Mouse (Mus musculus): ENCODE results near the gene Utp14b. TPM values are rescaled to one million over a fixed set of nuclear protein-coding genes. Genes with fewer than 3 reads are reported as not detected.

Gene Utp14b
- total and polyA plus RNA-seq, 3 experiments, result 6.5 to 9.6 TPM; not detected in 1

- TF ChIP-seq TAL1 (IDR thresholded peaks at IDR 0.05; ENCODE audit: low read length) (no peak), RCOR1 (IDR thresholded peaks at IDR 0.05; ENCODE audit: low read depth, low read length) (no peak), ZKSCAN1 (IDR thresholded peaks at IDR 0.05; ENCODE audit: low read depth, low read length) (no peak), JUND (IDR thresholded peaks at IDR 0.05; ENCODE audit: low read depth, low read length) (no peak), ELF1 (IDR thresholded peaks at IDR 0.05; ENCODE audit: low read depth, low read length) (no peak)
These were observed at the start of gene Utp14b, which contains the start of gene Acsl3 (continued) for GRCm38 (mm10) chr1:78657671-78658440.

GRCm38 (mm10) chr1:78609134-78609907, 48.5 kb upstream of the Utp14b start:
- H3K9ac ChIP-seq (ENCODE audit: control insufficient read depth, low read depth, low read length, poor library complexity, severe bottlenecking), result no peak overlapping the region
- H3K4me3 ChIP-seq (ENCODE audit: control insufficient read depth in 1 of 2, insufficient read depth in 1 of 2, low read depth in 2 of 2, low read length in 2 of 2), result no peak overlapping the region
- H3K36me3 ChIP-seq (ENCODE audit: control insufficient read depth in 1 of 2, insufficient read depth in 2 of 2, low read length in 2 of 2), result no peaks in the 10 kb centered on the region
- H3K79me2 ChIP-seq (ENCODE audit: control insufficient read depth, insufficient read depth, low read length, poor library complexity), result no peaks in the 10 kb centered on the region
- H3K27ac ChIP-seq (ENCODE audit: control insufficient read depth, low read depth, low read length), result no peak overlapping the region
- no peaks in the 10 kb centered on the region for H3K9me3 ChIP-seq (replicated peaks; ENCODE audit: insufficient read depth, low read length)
- TF ChIP-seq CHD1 (IDR thresholded peaks at IDR 0.05; ENCODE audit: low read depth, low read length) (no peak), USF2 (IDR thresholded peaks at IDR 0.05; ENCODE audit: borderline replicate concordance in 1 of 2, insufficient read depth in 1 of 2, low read depth in 1 of 2, low read length in 2 of 2) (no peak), TBP (IDR thresholded peaks at IDR 0.05; ENCODE audit: low read depth, low read length) (no peak), MAFK (IDR thresholded peaks at IDR 0.05; ENCODE audit: borderline replicate concordance, low read depth, low read length) (no peak), MYB (IDR thresholded peaks at IDR 0.05; ENCODE audit: low read depth, low read length) (no peak), GATA1 (IDR thresholded peaks at IDR 0.05; ENCODE audit: low read depth, low read length) (no peak), GABPA (IDR thresholded peaks at IDR 0.05; ENCODE audit: low read depth, low read length) (no peak), POLR2AphosphoS2 (IDR thresholded peaks at IDR 0.05; ENCODE audit: low read length) (no peak), KAT2A (conservative IDR thresholded peaks at IDR 0.05; ENCODE audit: low read depth, low read length) (no peak), BHLHE40 (IDR thresholded peaks at IDR 0.05; ENCODE audit: borderline replicate concordance, low read depth, low read length) (no peak), USF1 (IDR thresholded peaks at IDR 0.05; ENCODE audit: low read depth, low read length) (no peak)
- H3K4me1 ChIP-seq (ENCODE audit: control insufficient read depth in 1 of 2, insufficient read depth in 2 of 2, low read length in 2 of 2), result no peaks in the 10 kb centered on the region
- no peaks in the 10 kb centered on the region for H3K27me3 ChIP-seq (ENCODE audit: control insufficient read depth in 1 of 2, insufficient read depth in 2 of 2, low read length in 2 of 2)
- DNase-seq (ENCODE audit: low read depth, low spot score), result no peak

DNA sequence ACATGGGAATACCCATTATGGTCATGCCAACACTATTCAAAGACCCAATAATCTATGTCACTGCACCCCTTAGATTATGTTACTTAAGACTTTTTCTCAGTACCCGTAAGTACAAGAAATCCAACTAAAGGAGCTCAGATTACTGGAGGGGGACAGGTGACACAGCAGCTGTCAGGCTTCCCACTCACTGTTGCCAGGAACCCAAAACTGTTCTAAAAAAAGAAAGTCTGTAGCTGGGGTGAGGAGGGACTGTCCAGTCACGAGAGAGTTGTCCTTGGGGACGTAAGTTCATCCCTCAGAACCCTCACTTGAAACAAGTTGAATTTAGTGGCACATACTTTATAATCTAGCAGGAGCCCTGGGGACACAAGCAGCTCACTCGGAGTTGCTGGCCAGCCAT, 46.8 kb upstream of the Utp14b start:
- DNase-seq (ENCODE audit: low read depth, low spot score), result no peak
- Histone ChIP-seq H3K4me3 (ENCODE audit: control insufficient read depth in 1 of 2, insufficient read depth in 1 of 2, low read depth in 2 of 2, low read length in 2 of 2) (no peak overlapping the region), H3K9ac (ENCODE audit: control insufficient read depth, low read depth, low read length, poor library complexity, severe bottlenecking) (no peak overlapping the region), H3K27ac (ENCODE audit: control insufficient read depth, low read depth, low read length) (no peak overlapping the region), H3K4me1 (ENCODE audit: control insufficient read depth in 1 of 2, insufficient read depth in 2 of 2, low read length in 2 of 2) (no peaks in the 10 kb centered on the region), H3K79me2 (ENCODE audit: control insufficient read depth, insufficient read depth, low read length, poor library complexity) (no peaks in the 10 kb centered on the region), H3K27me3 (ENCODE audit: control insufficient read depth in 1 of 2, insufficient read depth in 2 of 2, low read length in 2 of 2) (no peaks in the 10 kb centered on the region), H3K36me3 (ENCODE audit: control insufficient read depth in 1 of 2, insufficient read depth in 2 of 2, low read length in 2 of 2) (no peaks in the 10 kb centered on the region), H3K9me3 (replicated peaks; ENCODE audit: insufficient read depth, low read length) (no peaks in the 10 kb centered on the region)
- TF ChIP-seq MYB (IDR thresholded peaks at IDR 0.05; ENCODE audit: low read depth, low read length) (no peak), MEF2A (IDR thresholded peaks at IDR 0.05; ENCODE audit: extremely low read depth, insufficient replicate concordance, low read depth, low read length, poor library complexity, severe bottlenecking) (no peak), TBP (IDR thresholded peaks at IDR 0.05; ENCODE audit: low read depth, low read length) (no peak), MXI1 (IDR thresholded peaks at IDR 0.05; ENCODE audit: low read depth, low read length) (no peak), RAD21 (IDR thresholded peaks at IDR 0.05; ENCODE audit: low read depth, low read length) (no peak), SMC3 (IDR thresholded peaks at IDR 0.05; ENCODE audit: low read depth, low read length) (no peak), GABPA (IDR thresholded peaks at IDR 0.05; ENCODE audit: low read depth, low read length) (no peak), TAL1 (IDR thresholded peaks at IDR 0.05; ENCODE audit: low read length) (no peak), ZMIZ1 (IDR thresholded peaks at IDR 0.05; ENCODE audit: low read depth, low read length) (no peak), KAT2A (conservative IDR thresholded peaks at IDR 0.05; ENCODE audit: low read depth, low read length) (no peak), USF2 (IDR thresholded peaks at IDR 0.05; ENCODE audit: borderline replicate concordance in 1 of 2, insufficient read depth in 1 of 2, low read depth in 1 of 2, low read length in 2 of 2) (no peak), EP300 (IDR thresholded peaks at IDR 0.05; ENCODE audit: low read depth in 1 of 2, low read length in 2 of 2) (no peak), ETS1 (IDR thresholded peaks at IDR 0.05; ENCODE audit: low read depth, low read length) (no peak), POLR2AphosphoS2 (IDR thresholded peaks at IDR 0.05; ENCODE audit: low read length) (no peak), GATA1 (IDR thresholded peaks at IDR 0.05; ENCODE audit: low read depth, low read length) (no peak), HCFC1 (IDR thresholded peaks at IDR 0.05; ENCODE audit: low read depth, low read length) (no peak), UBTF (IDR thresholded peaks at IDR 0.05; ENCODE audit: borderline replicate concordance, insufficient read depth, low read depth, low read length) (no peak)

Measured in MEL (cell line).